Mouse (Mus musculus) thymus, adult 2 months (tissue): Measurements from ENCODE around the gene Daam1. TPM values are rescaled to one million over a fixed set of nuclear protein-coding genes. Genes with fewer than 3 reads are reported as not detected.

Experiments
- DNase-seq: peaks from one replicate; pipeline ENCODE4 v3.0.0; 2021
- H3K27ac ChIP-seq: fragments of 200-500 bp; 2 replicates; pipeline ENCODE4 v1.5.1; 2012; ENCODE audit warnings: low read length, control low read depth; ENCODE audit not compliant: control insufficient read depth, insufficient read depth
- H3K27me3 ChIP-seq: fragments of 200-500 bp; 2 replicates; pipeline ENCODE4 v1.6.1; 2012; ENCODE audit warnings: mild to moderate bottlenecking, low read length, moderate library complexity, mixed read lengths; ENCODE audit not compliant: control insufficient read depth, insufficient read depth
- H3K36me3 ChIP-seq: fragments of 200-500 bp; 2 replicates; pipeline ENCODE4 v1.6.1; 2012; ENCODE audit warnings: mild to moderate bottlenecking, low read length, moderate library complexity; ENCODE audit not compliant: control insufficient read depth, insufficient read depth
- H3K4me1 ChIP-seq: fragments of 200-500 bp; replicated peaks from 2 replicates; pipeline ENCODE4 v1.6.1; 2012; ENCODE audit warnings: low read length; ENCODE audit not compliant: control insufficient read depth, insufficient read depth
- H3K4me3 ChIP-seq: fragments of 200-500 bp; 2 replicates; pipeline ENCODE4 v1.5.1; 2012; ENCODE audit warnings: mild to moderate bottlenecking, low read length, control low read depth, moderate library complexity; ENCODE audit not compliant: control insufficient read depth, insufficient read depth
- CTCF ChIP-seq: fragments of 200-500 bp; IDR thresholded peaks from 2 replicates; pipeline ENCODE4 v1.5.1; 2012; ENCODE audit warnings: mild to moderate bottlenecking, control low read depth, low read length, moderate library complexity, borderline replicate concordance; ENCODE audit not compliant: control insufficient read depth, poor library complexity, insufficient read depth; ENCODE audit errors: extremely low read depth
- POLR2A ChIP-seq: fragments of 200-500 bp; IDR thresholded peaks from 2 replicates; pipeline ENCODE4 v1.6.1; 2012; ENCODE audit warnings: mild to moderate bottlenecking, low read length, control low read depth, moderate library complexity; ENCODE audit not compliant: control insufficient read depth, poor library complexity, insufficient read depth; ENCODE audit errors: extremely low read depth
- WGBS: fragments of 180-500 bp; shearing (Covaris S2); methylation state at CpG from one replicate; pipeline ENCODE4 v1.1.7; 2018; 5-methylcytosine and 5-hydroxymethylcytosine counted together
- polyA plus RNA-seq: library from polyadenylated mRNA; depleted of rRNA; stranded (reverse); fragments of >200 nt; gene quantifications from 2 replicates; pipeline ENCODE4 v1.2.3, GENCODE M21; 2012

The Daam1 gene
- polyA plus RNA-seq, 1 experiment: 3.4 TPM

- TF ChIP-seq POLR2A (no peak), CTCF (no peak)
- Histone ChIP-seq H3K27me3 (no peaks in the 10 kb centered on the region), H3K4me3 (no peak overlapping the region), H3K27ac (no peak overlapping the region), H3K4me1 (peaks cover 2% of the 10 kb centered on the region; the same call in 1 of the 2 replicates), H3K36me3 (no peaks in the 10 kb centered on the region)
- DNase-seq: no peak
These were observed 25.5 kb downstream of the Daam1 start for GRCm38 (mm10) chr12:71856480-71856754.

GRCm38 (mm10) chr12:71859096-71859495 lies 28.2 kb downstream of the Daam1 start:
- Histone ChIP-seq H3K4me1 (no peaks in the 10 kb centered on the region; the same call in 1 of the 2 replicates), H3K36me3 (no peaks in the 10 kb centered on the region), H3K27ac (no peak overlapping the region), H3K4me3 (no peak overlapping the region), H3K27me3 (no peaks in the 10 kb centered on the region)
- 90% methylated on average over 5 of the region's 5 CpGs for WGBS
- TF ChIP-seq CTCF: no peak
- no peak for TF ChIP-seq POLR2A
- no peak for DNase-seq

GRCm38 (mm10) chr12:71863846-71864543 lies 33.1 kb downstream of the Daam1 start:
- DNase-seq: no peak
- H3K4me3 ChIP-seq: no peak overlapping the region
- no peaks in the 10 kb centered on the region for H3K36me3 ChIP-seq
- TF ChIP-seq CTCF (no peak), POLR2A (no peak)
- no peak overlapping the region for H3K27ac ChIP-seq
- no peaks in the 10 kb centered on the region for H3K4me1 ChIP-seq
- no peaks in the 10 kb centered on the region for H3K27me3 ChIP-seq
- WGBS: 73% methylated on average over 10 of the region's 10 CpGs

GRCm38 (mm10) chr12:71864544-71864897 lies 33.6 kb downstream of the Daam1 start:
- WGBS: 84% methylated on average over 3 of the region's 3 CpGs
- TF ChIP-seq CTCF: no peak
- TF ChIP-seq POLR2A: no peak
- DNase-seq: no peak
- H3K27ac ChIP-seq: no peak overlapping the region
- no peaks in the 10 kb centered on the region for H3K27me3 ChIP-seq
- H3K4me3 ChIP-seq: no peak overlapping the region
- no peaks in the 10 kb centered on the region for H3K4me1 ChIP-seq
- H3K36me3 ChIP-seq: no peaks in the 10 kb centered on the region

GRCm38 (mm10) chr12:71865937-71866336 lies 35.1 kb downstream of the Daam1 start:
- Histone ChIP-seq H3K4me3 (no peak overlapping the region), H3K36me3 (no peaks in the 10 kb centered on the region), H3K27ac (no peak overlapping the region), H3K27me3 (no peaks in the 10 kb centered on the region), H3K4me1 (no peaks in the 10 kb centered on the region)
- DNase-seq: no peak
- TF ChIP-seq POLR2A (no peak), CTCF (no peak)
- whole genome bisulfite sequencing: 93% methylated on average over 3 of the region's 3 CpGs

GRCm38 (mm10) chr12:71867345-71868240 lies 36.7 kb downstream of the Daam1 start:
- Histone ChIP-seq H3K4me1 (no peaks in the 10 kb centered on the region), H3K27me3 (no peaks in the 10 kb centered on the region), H3K4me3 (no peak overlapping the region), H3K36me3 (no peaks in the 10 kb centered on the region), H3K27ac (no peak overlapping the region)
- TF ChIP-seq POLR2A: no peak
- no peak for TF ChIP-seq CTCF
- no peak for DNase-seq
- 91% methylated on average over 9 of the region's 9 CpGs for WGBS
